Mouse (Mus musculus) neural tube, embryonic 12.5 days (tissue): ENCODE data around the gene Hivep3. TPM values are rescaled to one million over a fixed set of nuclear protein-coding genes. Genes with fewer than 3 reads are reported as not detected.

Source experiments
- ATAC-seq: fragments of 200-750 bp; cut with Nextera tagmentation; 2 replicates; pipeline ENCODE4 v1.8.0; 2017; ENCODE audit warnings: low read depth, mild to moderate bottlenecking, moderate TSS enrichment, moderate library complexity; ENCODE audit not compliant: low FRiP score
- H3K27ac ChIP-seq: fragments of 300-500 bp; sonication (generic); 2 replicates; pipeline ENCODE4 v1.5.1; 2016
- H3K27me3 ChIP-seq: fragments of 300-500 bp; sonication (generic); replicated peaks from 2 replicates; pipeline ENCODE4 v1.6.1; 2016; ENCODE audit warnings: mild to moderate bottlenecking
- H3K36me3 ChIP-seq: fragments of 300-500 bp; sonication (generic); 2 replicates; pipeline ENCODE4 v1.6.1; 2016; ENCODE audit warnings: mild to moderate bottlenecking
- H3K4me1 ChIP-seq: fragments of 300-500 bp; sonication (generic); 2 replicates; pipeline ENCODE4 v1.6.1; 2016
- H3K4me2 ChIP-seq: fragments of 300-500 bp; sonication (generic); replicated peaks from 2 replicates; pipeline ENCODE4 v1.6.1; 2016; ENCODE audit warnings: mild to moderate bottlenecking
- H3K4me3 ChIP-seq: fragments of 300-500 bp; sonication (generic); 2 replicates; pipeline ENCODE4 v1.5.1; 2016
- H3K9ac ChIP-seq: fragments of 300-500 bp; sonication (generic); 2 replicates; pipeline ENCODE4 v1.6.1; 2016; ENCODE audit warnings: mild to moderate bottlenecking
- H3K9me3 ChIP-seq: fragments of 300-500 bp; sonication (generic); 2 replicates; pipeline ENCODE4 v1.6.1; 2016; ENCODE audit warnings: mild to moderate bottlenecking
- WGBS: fragments of 180-500 bp; shearing (Covaris S2); methylation state at CpG from one replicate; pipeline ENCODE4 v1.1.7; 2016; 5-methylcytosine and 5-hydroxymethylcytosine counted together
- polyA plus RNA-seq: library from polyadenylated mRNA; unstranded; fragments of >200 nt; fragmentation: Nextera tagmentation; extraction: Ambion mirVana; gene quantifications from 2 replicates; pipeline ENCODE4 v1.2.1, GENCODE M21; 2016

Hivep3 gene
- polyA plus RNA-seq, 1 experiment from 2014 or later = 11.9 TPM

GRCm38 (mm10) chr4:119948406-119948805 lies 214.8 kb downstream of the Hivep3 start:
- Histone ChIP-seq H3K4me1 (peaks cover 5% of the 10 kb centered on the region; the same call in 1 of the 2 replicates), H3K9me3 (peaks cover 11% of the 10 kb centered on the region), H3K4me2 (no peak overlapping the region), H3K4me3 (no peak overlapping the region), H3K36me3 (no peaks in the 10 kb centered on the region), H3K9ac (no peak overlapping the region), H3K27me3 (no peaks in the 10 kb centered on the region), H3K27ac (no peak overlapping the region)
- no peak for ATAC-seq
- 89% methylated on average over 6 of the region's 6 CpGs for WGBS

- no peaks in the 10 kb centered on the region for H3K36me3 ChIP-seq
- WGBS = 80% methylated on average over 12 of the region's 12 CpGs
- no peaks in the 10 kb centered on the region for H3K27me3 ChIP-seq
- H3K4me3 ChIP-seq = no peak overlapping the region
- H3K4me2 ChIP-seq = no peak overlapping the region
- H3K9ac ChIP-seq = no peak overlapping the region
- no peak for ATAC-seq
- peaks cover 11% of the 10 kb centered on the region for H3K9me3 ChIP-seq
- peaks cover 5% of the 10 kb centered on the region; the same call in 1 of the 2 replicates for H3K4me1 ChIP-seq
- H3K27ac ChIP-seq = no peak overlapping the region
Measured at GRCm38 (mm10) chr4:119948922-119949614, 215.5 kb downstream of the Hivep3 start.

GRCm38 (mm10) chr4:119950181-119950580 lies 216.6 kb downstream of the Hivep3 start:
- Histone ChIP-seq H3K27me3 (no peaks in the 10 kb centered on the region), H3K9me3 (peaks cover 6% of the 10 kb centered on the region), H3K4me3 (no peak overlapping the region), H3K4me1 (peaks cover 5% of the 10 kb centered on the region; the same call in 1 of the 2 replicates), H3K36me3 (no peaks in the 10 kb centered on the region), H3K9ac (no peak overlapping the region), H3K27ac (no peak overlapping the region), H3K4me2 (no peak overlapping the region)
- no peak for ATAC-seq
- WGBS = 80% methylated on average over 5 of the region's 5 CpGs

- Histone ChIP-seq H3K9me3 (no peaks in the 10 kb centered on the region), H3K36me3 (no peaks in the 10 kb centered on the region), H3K27ac (no peak overlapping the region), H3K4me2 (no peak overlapping the region), H3K4me3 (no peak overlapping the region), H3K27me3 (no peaks in the 10 kb centered on the region), H3K9ac (no peak overlapping the region), H3K4me1 (peaks cover 5% of the 10 kb centered on the region; the same call in 1 of the 2 replicates)
- WGBS = 74% methylated on average over 1 of the region's 1 CpGs
- no peak for ATAC-seq
Measured at GRCm38 (mm10) chr4:119951081-119951480, 217.5 kb downstream of the Hivep3 start.

DNA sequence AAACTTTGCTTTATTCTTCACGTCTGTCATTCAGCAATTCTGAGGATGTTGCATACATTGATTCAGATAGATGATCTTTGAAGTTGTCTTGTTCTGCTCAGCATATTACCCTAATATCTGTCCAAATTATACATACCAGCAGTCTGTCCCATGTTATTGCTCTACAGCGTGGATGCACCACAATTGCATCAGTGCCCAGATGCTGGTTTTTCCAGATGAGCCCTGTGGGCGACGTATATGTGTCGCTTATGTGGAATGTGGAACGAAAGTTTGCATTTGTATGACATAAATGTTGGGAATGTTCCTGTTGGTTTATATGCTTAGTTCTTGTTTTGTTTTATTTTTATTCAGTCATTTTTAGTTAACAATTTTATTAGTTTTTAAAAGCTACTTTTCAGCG lies 221.4 kb downstream of the Hivep3 start:
- no peaks in the 10 kb centered on the region for H3K9me3 ChIP-seq
- no peak overlapping the region for H3K4me3 ChIP-seq
- no peak overlapping the region for H3K27ac ChIP-seq
- WGBS = 90% methylated on average over 7 of the region's 7 CpGs
- peaks cover under 1% of the 10 kb centered on the region; the same call in 1 of the 2 replicates for H3K4me1 ChIP-seq
- no peaks in the 10 kb centered on the region for H3K27me3 ChIP-seq
- H3K4me2 ChIP-seq = no peak overlapping the region
- H3K36me3 ChIP-seq = no peaks in the 10 kb centered on the region
- no peak for ATAC-seq
- H3K9ac ChIP-seq = no peak overlapping the region

DNA sequence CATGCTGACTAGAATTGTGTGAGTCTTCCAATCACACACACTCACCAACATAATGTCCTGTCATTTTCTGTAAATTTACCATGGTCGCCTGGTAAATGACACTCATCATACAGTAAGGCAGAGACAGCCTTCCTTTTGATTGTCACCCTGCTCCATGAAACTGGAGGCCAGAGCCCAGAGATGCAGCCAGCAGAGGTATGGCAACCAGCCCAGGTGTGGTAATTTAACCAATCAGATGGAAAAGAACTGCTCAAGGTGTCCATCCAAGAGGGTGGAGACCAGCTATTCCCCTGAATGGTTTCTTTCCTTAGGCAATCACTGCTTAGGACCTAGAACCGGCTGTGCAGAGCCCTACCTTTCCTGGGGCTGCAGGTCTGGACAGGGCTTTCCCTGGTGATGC lies 224.4 kb downstream of the Hivep3 start:
- no peaks in the 10 kb centered on the region for H3K27me3 ChIP-seq
- H3K4me3 ChIP-seq = no peak overlapping the region
- H3K27ac ChIP-seq = no peak overlapping the region
- 88% methylated on average over 2 of the region's 2 CpGs for WGBS
- no peak overlapping the region for H3K9ac ChIP-seq
- ATAC-seq = no peak
- no peak overlapping the region for H3K4me2 ChIP-seq
- no peaks in the 10 kb centered on the region for H3K36me3 ChIP-seq
- H3K4me1 ChIP-seq = no peaks in the 10 kb centered on the region
- no peaks in the 10 kb centered on the region for H3K9me3 ChIP-seq

DNA sequence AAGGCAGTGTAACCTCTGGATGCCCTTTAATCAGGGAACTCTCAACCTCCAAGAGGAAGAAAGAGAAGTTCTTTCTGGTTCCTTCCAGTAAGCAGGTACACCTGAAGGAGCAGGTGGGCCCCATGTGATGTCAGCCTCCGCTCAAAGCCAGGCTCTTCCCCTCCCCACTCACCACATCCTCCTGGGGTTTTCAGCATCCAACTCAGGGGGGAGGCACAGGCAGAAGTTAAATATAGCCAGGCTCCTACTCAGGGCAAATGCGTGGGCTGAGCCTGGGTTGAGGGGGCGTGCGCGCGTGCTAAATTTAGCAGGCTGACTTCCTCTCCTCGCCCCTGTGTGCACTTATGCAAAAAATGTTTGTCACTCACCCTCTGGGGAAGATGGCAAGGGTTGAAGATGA lies 225.7 kb downstream of the Hivep3 start:
- H3K36me3 ChIP-seq = no peaks in the 10 kb centered on the region
- no peak for ATAC-seq
- H3K27ac ChIP-seq = no peak overlapping the region
- no peaks in the 10 kb centered on the region for H3K27me3 ChIP-seq
- H3K4me1 ChIP-seq = no peaks in the 10 kb centered on the region
- no peak overlapping the region for H3K9ac ChIP-seq
- H3K4me3 ChIP-seq = no peak overlapping the region
- H3K9me3 ChIP-seq = no peaks in the 10 kb centered on the region
- WGBS = 76% methylated on average over 7 of the region's 7 CpGs
- H3K4me2 ChIP-seq = no peak overlapping the region

GRCm38 (mm10) chr4:119959873-119960272 lies 226.3 kb downstream of the Hivep3 start:
- no peak overlapping the region for H3K27ac ChIP-seq
- no peaks in the 10 kb centered on the region for H3K36me3 ChIP-seq
- H3K9me3 ChIP-seq = no peaks in the 10 kb centered on the region
- no peak for ATAC-seq
- no peak overlapping the region for H3K4me2 ChIP-seq
- WGBS = 89% methylated on average over 1 of the region's 1 CpGs
- H3K4me3 ChIP-seq = no peak overlapping the region
- no peaks in the 10 kb centered on the region for H3K4me1 ChIP-seq
- H3K27me3 ChIP-seq = no peaks in the 10 kb centered on the region
- no peak overlapping the region for H3K9ac ChIP-seq

- Histone ChIP-seq H3K4me3 (no peak overlapping the region), H3K36me3 (no peaks in the 10 kb centered on the region), H3K9me3 (no peaks in the 10 kb centered on the region), H3K4me2 (no peak overlapping the region), H3K4me1 (no peaks in the 10 kb centered on the region), H3K27me3 (no peaks in the 10 kb centered on the region), H3K9ac (no peak overlapping the region), H3K27ac (no peak overlapping the region)
- no peak for ATAC-seq
- 86% methylated on average over 6 of the region's 6 CpGs for whole genome bisulfite sequencing
Measured at GRCm38 (mm10) chr4:119960523-119960922, 226.9 kb downstream of the Hivep3 start.

DNA sequence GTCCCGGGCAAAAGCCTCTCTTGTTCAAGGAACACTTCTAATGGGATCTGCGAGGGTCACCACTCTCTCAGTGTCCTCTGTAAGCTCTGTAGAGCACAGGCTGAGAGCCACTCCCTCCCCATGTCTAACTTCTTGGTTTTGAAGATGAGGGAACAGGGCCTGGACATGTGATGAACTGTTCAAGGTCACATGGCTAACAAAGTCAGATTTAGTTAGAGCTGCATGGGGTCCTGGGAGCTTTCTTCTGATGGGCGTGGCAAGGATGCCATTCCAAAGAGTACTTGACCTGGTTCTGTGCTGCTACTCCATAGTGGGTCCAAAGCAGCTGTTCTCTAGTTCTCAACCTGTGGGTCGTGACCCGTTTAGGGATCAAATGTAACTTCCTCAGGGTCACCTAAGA lies 227.6 kb downstream of the Hivep3 start:
- Histone ChIP-seq H3K4me3 (no peak overlapping the region), H3K9me3 (no peaks in the 10 kb centered on the region), H3K27ac (no peak overlapping the region), H3K9ac (no peak overlapping the region), H3K4me2 (no peak overlapping the region), H3K36me3 (no peaks in the 10 kb centered on the region), H3K27me3 (no peaks in the 10 kb centered on the region), H3K4me1 (0 out of 2 replicates have a peak, but pooled peaks cover 2% of the 10 kb centered on the region)
- ATAC-seq = no peak
- WGBS = 81% methylated on average over 5 of the region's 5 CpGs

GRCm38 (mm10) chr4:119962066-119962465 lies 228.5 kb downstream of the Hivep3 start:
- H3K4me1 ChIP-seq = peaks cover 11% of the 10 kb centered on the region; the same call in 1 of the 2 replicates
- 83% methylated on average over 5 of the region's 5 CpGs for WGBS
- no peak for ATAC-seq

GRCm38 (mm10) chr4:119966105-119967072 lies 232.8 kb downstream of the Hivep3 start:
- H3K9me3 ChIP-seq = no peaks in the 10 kb centered on the region
- no peak for ATAC-seq
- 60% methylated on average over 20 of the region's 20 CpGs for WGBS
- peaks cover 27% of the 10 kb centered on the region for H3K4me1 ChIP-seq
- no peak overlapping the region for H3K27ac ChIP-seq
- H3K9ac ChIP-seq = no peak overlapping the region
- H3K4me2 ChIP-seq = no peak overlapping the region
- no peaks in the 10 kb centered on the region for H3K27me3 ChIP-seq
- no peaks in the 10 kb centered on the region for H3K36me3 ChIP-seq
- no peak overlapping the region for H3K4me3 ChIP-seq

More at GRCm38 (mm10) chr4:119962066-119962465, 228.5 kb downstream of the Hivep3 start:
- Histone ChIP-seq H3K27ac (no peak overlapping the region), H3K27me3 (no peaks in the 10 kb centered on the region), H3K36me3 (no peaks in the 10 kb centered on the region), H3K9ac (no peak overlapping the region), H3K9me3 (no peaks in the 10 kb centered on the region), H3K4me3 (no peak overlapping the region), H3K4me2 (no peak overlapping the region)
